22 mouse cellular contexts compared by ENCODE assay signal in genomic region chr11:117892199-117892598, GRCm38 (mm10). TPM values are rescaled to one million over a fixed set of nuclear protein-coding genes. Genes with fewer than 3 reads are reported as not detected.
DNase-seq lines count a peak whose midpoint lies in the region; ATAC-seq and TF ChIP-seq lines count a peak whose summit lies in the region.
"Had no signal": no experiment of that assay in that cellular context is flagged by ENCODE, and none has a peak within 500 bp of the region (broad histone marks: within the 10 kb centered on the region; RNA-seq: fewer than 3 reads in every experiment).

No protein-coding gene starts in this region.

- TF ChIP-seq CTCF in E14TG2a.4 (conservative IDR thresholded peaks at IDR 0.05; ENCODE audit: low read length) = no peak

- no peak overlapping the region for H3K9ac ChIP-seq in midbrain, embryonic 14.5 days (replicated peaks; ENCODE audit: low read length)
- H3K9ac ChIP-seq in midbrain, embryonic 16.5 days (ENCODE audit: low read depth, low read length) = no peak overlapping the region
- no peak overlapping the region for H3K9ac ChIP-seq in intestine, embryonic 16.5 days (ENCODE audit: low read depth, low read length)
- no peak overlapping the region for H3K9ac ChIP-seq in forebrain, embryonic 16.5 days (replicated peaks; ENCODE audit: low read depth, low read length)
- H3K9ac ChIP-seq: embryonic facial prominence, embryonic 12.5 days; neural tube, embryonic 15.5 days had no signal

- intact Hi-C loops in heart, postnatal 36 days (cut with DNase I) = no loop called here

- no peak overlapping the region for H3K27ac ChIP-seq in midbrain, embryonic 14.5 days (replicated peaks; ENCODE audit: low read depth, low read length)
- no peak overlapping the region for H3K27ac ChIP-seq in midbrain, embryonic 16.5 days (ENCODE audit: low read length)
- no peak overlapping the region for H3K27ac ChIP-seq in intestine, embryonic 16.5 days (ENCODE audit: low read length)
- no peak overlapping the region for H3K27ac ChIP-seq in forebrain, embryonic 16.5 days (ENCODE audit: low read length)
- H3K27ac ChIP-seq: embryonic facial prominence, embryonic 12.5 days; forebrain, embryonic 10.5 days; limb, embryonic 10.5 days; neural tube, embryonic 15.5 days had no signal

- no peaks in the 10 kb centered on the region for H3K36me3 ChIP-seq in midbrain, embryonic 14.5 days (ENCODE audit: control insufficient read depth, insufficient read depth, low read length)
- no peaks in the 10 kb centered on the region for H3K36me3 ChIP-seq in midbrain, embryonic 16.5 days (ENCODE audit: control insufficient read depth, insufficient read depth, low read length)
- no peaks in the 10 kb centered on the region for H3K36me3 ChIP-seq in E14TG2a.4 (ENCODE audit: insufficient read depth, low read length)
- H3K36me3 ChIP-seq in intestine, embryonic 16.5 days (ENCODE audit: control insufficient read depth, insufficient read depth, low read length) = no peaks in the 10 kb centered on the region
- no peaks in the 10 kb centered on the region for H3K36me3 ChIP-seq in forebrain, embryonic 16.5 days (ENCODE audit: control insufficient read depth, insufficient read depth)
- H3K36me3 ChIP-seq: embryonic facial prominence, embryonic 12.5 days; forebrain, embryonic 10.5 days; limb, embryonic 10.5 days; neural tube, embryonic 15.5 days had no signal

- H3K4me3 ChIP-seq in midbrain, embryonic 14.5 days (replicated peaks; ENCODE audit: low read depth, low read length) = no peak overlapping the region
- H3K4me3 ChIP-seq in midbrain, embryonic 16.5 days (ENCODE audit: low read depth, low read length) = no peak overlapping the region
- peak overlapping the region; percentile 67 for H3K4me3 ChIP-seq in E14TG2a.4 (replicated peaks; ENCODE audit: low read length)
- no peak overlapping the region for H3K4me3 ChIP-seq in intestine, embryonic 16.5 days (ENCODE audit: low read length)
- no peak overlapping the region for H3K4me3 ChIP-seq in forebrain, embryonic 16.5 days (replicated peaks; ENCODE audit: low read length)
- H3K4me3 ChIP-seq: embryonic facial prominence, embryonic 12.5 days; forebrain, embryonic 10.5 days; limb, embryonic 10.5 days; neural tube, embryonic 15.5 days had no signal

- H3K4me1 ChIP-seq in midbrain, embryonic 14.5 days (ENCODE audit: control insufficient read depth, insufficient read depth, low read length) = peaks cover 33% of the 10 kb centered on the region
- peaks cover 27% of the 10 kb centered on the region for H3K4me1 ChIP-seq in midbrain, embryonic 16.5 days (ENCODE audit: control insufficient read depth, insufficient read depth, low read length)
- peaks cover 89% of the 10 kb centered on the region for H3K4me1 ChIP-seq in E14TG2a.4 (replicated peaks; ENCODE audit: low read depth, low read length)
- H3K4me1 ChIP-seq in intestine, embryonic 16.5 days (ENCODE audit: control insufficient read depth, insufficient read depth, low read length) = peaks cover 34% of the 10 kb centered on the region
- peaks cover 22% of the 10 kb centered on the region for H3K4me1 ChIP-seq in forebrain, embryonic 16.5 days (replicated peaks; ENCODE audit: control insufficient read depth, insufficient read depth, low read length)

- WGBS in midbrain, embryonic 14.5 days = 63% methylated on average over 6 of the region's 6 CpGs
- whole genome bisulfite sequencing in midbrain, embryonic 16.5 days = 66% methylated on average over 6 of the region's 6 CpGs
- WGBS in intestine, embryonic 16.5 days = 49% methylated on average over 6 of the region's 6 CpGs
- 64% methylated on average over 6 of the region's 6 CpGs for WGBS in forebrain, embryonic 16.5 days

- no peak for ATAC-seq in midbrain, embryonic 14.5 days (ENCODE audit: low FRiP score, low TSS enrichment)
- ATAC-seq in midbrain, embryonic 16.5 days = no peak
- peak; percentile 95 for ATAC-seq in activated CD4-positive, CD25-positive, alpha-beta regulatory T cell, adult 4 months
- no peak for ATAC-seq in intestine, embryonic 16.5 days
- ATAC-seq in forebrain, embryonic 16.5 days = no peak

- no peaks in the 10 kb centered on the region for H3K9me3 ChIP-seq in midbrain, embryonic 14.5 days (ENCODE audit: control insufficient read depth, low read length)
- no peaks in the 10 kb centered on the region for H3K9me3 ChIP-seq in midbrain, embryonic 16.5 days (replicated peaks; ENCODE audit: control insufficient read depth, low read length, poor library complexity, severe bottlenecking)
- H3K9me3 ChIP-seq in E14TG2a.4 (ENCODE audit: low read length) = no peaks in the 10 kb centered on the region
- H3K9me3 ChIP-seq in intestine, embryonic 16.5 days (ENCODE audit: control insufficient read depth, low read length) = no peaks in the 10 kb centered on the region
- H3K9me3 ChIP-seq in forebrain, embryonic 16.5 days (ENCODE audit: control insufficient read depth, low read length) = no peaks in the 10 kb centered on the region
- H3K9me3 ChIP-seq: embryonic facial prominence, embryonic 12.5 days; forebrain, embryonic 10.5 days; limb, embryonic 10.5 days; neural tube, embryonic 15.5 days had no signal

- peak; percentile 37 for DNase-seq in midbrain, embryonic 14.5 days
- peak; percentile 85 for DNase-seq in thymus, postnatal 25 days
- DNase-seq in heart, postnatal 36 days = no peak
- DNase-seq: adrenal gland, postnatal 36 days; cerebellum, postnatal 36 days; heart, adult 18-20 months; heart, postnatal 4 days; kidney, postnatal 14 days; right cerebral cortex, adult 18-20 months had no signal

- no peaks in the 10 kb centered on the region for H3K27me3 ChIP-seq in midbrain, embryonic 14.5 days (ENCODE audit: control insufficient read depth, insufficient read depth, low read length)
- no peaks in the 10 kb centered on the region for H3K27me3 ChIP-seq in midbrain, embryonic 16.5 days (ENCODE audit: control insufficient read depth, insufficient read depth, low read depth, low read length)
- no peaks in the 10 kb centered on the region for H3K27me3 ChIP-seq in E14TG2a.4 (ENCODE audit: insufficient read depth, low read length)
- H3K27me3 ChIP-seq in intestine, embryonic 16.5 days (replicated peaks; ENCODE audit: control insufficient read depth, insufficient read depth, low read length) = no peaks in the 10 kb centered on the region
- peaks cover 18% of the 10 kb centered on the region for H3K27me3 ChIP-seq in forebrain, embryonic 16.5 days (replicated peaks; ENCODE audit: control insufficient read depth, insufficient read depth, low read length)

- H3K4me2 ChIP-seq in midbrain, embryonic 14.5 days (ENCODE audit: low read length) = no peak overlapping the region
- no peak overlapping the region for H3K4me2 ChIP-seq in midbrain, embryonic 16.5 days (ENCODE audit: low read length)
- H3K4me2 ChIP-seq in intestine, embryonic 16.5 days (ENCODE audit: low read depth, low read length) = no peak overlapping the region
- no peak overlapping the region for H3K4me2 ChIP-seq in forebrain, embryonic 16.5 days (ENCODE audit: low read length)
- H3K4me2 ChIP-seq: embryonic facial prominence, embryonic 12.5 days; neural tube, embryonic 15.5 days had no signal

RNA-seq across cellular contexts. Expression of gene Tha1, which starts 18.9 kb away (rescaled TPM):
- 2.3 and 3.1 TPM in 2 replicates for polyA plus RNA-seq in midbrain, embryonic 14.5 days (2014; fragmentation: Nextera tagmentation; extraction: Ambion mirVana)
- polyA plus RNA-seq in midbrain, embryonic 16.5 days (2015; fragmentation: Nextera tagmentation; extraction: Ambion mirVana) = 4.2 and 5.0 TPM in 2 replicates
- polyA plus RNA-seq in activated CD4-positive, CD25-positive, alpha-beta regulatory T cell, adult 4 months (2017; shearing (Covaris generic)) = 10 to 100 TPM; 12.8 to 17.7 TPM
- 12.2 and 13.7 TPM in 2 replicates for polyA plus RNA-seq in intestine, embryonic 16.5 days (2015; fragmentation: Nextera tagmentation; extraction: Ambion mirVana)
- total RNA-seq in heart, postnatal 36 days (2021) = 1 to 10 TPM; 6.9 to 8.2 TPM
- polyA plus RNA-seq in forebrain, embryonic 16.5 days (2015; fragmentation: Nextera tagmentation; extraction: Ambion mirVana) = 3.7 and 5.4 TPM in 2 replicates

RNA-seq across cellular contexts. Expression of gene Tmem235, which starts 31.6 kb away (rescaled TPM):
- polyA plus RNA-seq in midbrain, embryonic 14.5 days (2014; fragmentation: Nextera tagmentation; extraction: Ambion mirVana) = not detected in 2 replicates
- polyA plus RNA-seq in midbrain, embryonic 16.5 days (2015; fragmentation: Nextera tagmentation; extraction: Ambion mirVana) = not detected in 2 replicates
- polyA plus RNA-seq in activated CD4-positive, CD25-positive, alpha-beta regulatory T cell, adult 4 months (2017; shearing (Covaris generic)) = not detected
- 0.07 TPM in 1 of 2 replicates, not detected in the other for polyA plus RNA-seq in intestine, embryonic 16.5 days (2015; fragmentation: Nextera tagmentation; extraction: Ambion mirVana)
- total RNA-seq in heart, postnatal 36 days (2021) = not detected
- polyA plus RNA-seq in forebrain, embryonic 16.5 days (2015; fragmentation: Nextera tagmentation; extraction: Ambion mirVana) = not detected in 2 replicates
- total RNA-seq: adrenal gland, postnatal 36 days; heart, adult 18-20 months; megakaryocyte progenitor cell, adult 5-6 weeks had no signal
- polyA plus RNA-seq: embryonic facial prominence, embryonic 12.5 days; forebrain, embryonic 10.5 days; intestine, embryonic 14.5 days; limb, embryonic 10.5 days; liver, embryonic 16.5 days; neural tube, embryonic 15.5 days; spleen, adult 2 months had no signal

RNA-seq across cellular contexts. Expression of gene Birc5, which starts 43.1 kb away (rescaled TPM):
- 27.9 and 50.1 TPM in 2 replicates for polyA plus RNA-seq in midbrain, embryonic 14.5 days (2014; fragmentation: Nextera tagmentation; extraction: Ambion mirVana)
- 21.0 and 27.3 TPM in 2 replicates for polyA plus RNA-seq in midbrain, embryonic 16.5 days (2015; fragmentation: Nextera tagmentation; extraction: Ambion mirVana)
- polyA plus RNA-seq in activated CD4-positive, CD25-positive, alpha-beta regulatory T cell, adult 4 months (2017; shearing (Covaris generic)) = 100 to 1,000 TPM in 1 of 2 experiments, 10 to 100 TPM in 1; 88.3 to 110 TPM
- polyA plus RNA-seq in intestine, embryonic 16.5 days (2015; fragmentation: Nextera tagmentation; extraction: Ambion mirVana) = 259 and 306 TPM in 2 replicates
- 1 to 10 TPM in 1 of 2 experiments, under 1 TPM in 1; 0.80 to 1.1 TPM for total RNA-seq in heart, postnatal 36 days (2021)
- 72.6 and 82.9 TPM in 2 replicates for polyA plus RNA-seq in forebrain, embryonic 16.5 days (2015; fragmentation: Nextera tagmentation; extraction: Ambion mirVana)

Comparison
In these comparisons a context has a peak if more than half of its experiments do, and no peak if none do; other contexts are left out.
1. DNase-seq: peak in midbrain, embryonic 14.5 days (single experiment) and thymus, postnatal 25 days (single experiment); none in heart, postnatal 36 days (0 of 2).